Mouse (Mus musculus) heart, postnatal 0 days (tissue): ENCODE data around the gene C1qc.

ENCODE experiments used
- CTCF ChIP-seq: IDR thresholded peaks from 2 replicates; pipeline ENCODE4 v1.5.1; 2016; ENCODE audit warnings: antibody characterized with exemption, control low read depth, low read depth
- EP300 ChIP-seq: IDR thresholded peaks from 2 replicates; pipeline ENCODE4 v1.6.1; 2016; ENCODE audit warnings: antibody characterized with exemption, low read depth

DNA sequence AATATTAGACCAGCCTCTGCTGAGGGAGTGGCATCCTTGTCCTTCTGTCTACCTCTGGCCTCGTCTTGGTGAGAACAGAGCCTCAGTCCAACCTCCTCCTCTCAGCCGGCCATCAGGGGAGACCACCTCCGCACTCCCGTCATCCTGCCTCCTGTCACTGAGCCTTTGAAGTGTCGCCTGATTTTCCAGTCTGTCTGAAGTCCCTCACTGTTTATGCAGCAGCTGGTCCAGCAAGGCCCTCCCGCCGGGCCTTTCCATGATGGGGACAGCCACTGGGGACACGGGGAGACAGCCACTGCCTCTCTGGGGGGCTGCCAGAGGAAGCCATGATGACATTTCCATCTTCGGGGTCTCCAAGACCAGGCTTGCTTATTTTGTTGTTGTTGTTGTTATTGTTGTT, 20.0 kb upstream of the C1qc start:
- TF ChIP-seq CTCF (no peak), EP300 (no peak)
